Comparison of ENCODE assay signal across 8 mouse cellular contexts in genomic region chr11:57475119-57475518, GRCm38 (mm10). TPM values are rescaled to one million over a fixed set of nuclear protein-coding genes. Genes with fewer than 3 reads are reported as not detected.
DNase-seq lines count a peak whose midpoint lies in the region; ATAC-seq and TF ChIP-seq lines count a peak whose summit lies in the region.

No protein-coding gene starts in this region.

- peak; percentile 11 to 37 for DNase-seq in cerebellum, adult 2 months
- DNase-seq in cerebellum, adult 11-12 months = no peak
- peak; percentile 35 for DNase-seq in liver
- peak; percentile 67 for DNase-seq in adrenal gland, postnatal 10 days
- peak; percentile 37 to 49 for DNase-seq in frontal cortex, postnatal 25 days (ENCODE audit: low spot score in 2 of 2)
- DNase-seq in limb, embryonic 14.5 days (ENCODE audit: low spot score) = peak; percentile 62
- DNase-seq in right cerebral cortex, postnatal 25 days = peak; percentile 30

- H3K9me3 ChIP-seq in liver, embryonic 12.5 days (replicated peaks) = no peaks in the 10 kb centered on the region
- no peaks in the 10 kb centered on the region for H3K9me3 ChIP-seq in limb, embryonic 14.5 days (ENCODE audit: control insufficient read depth, low read length)

- H3K9ac ChIP-seq in liver, embryonic 12.5 days = no peak overlapping the region
- no peak overlapping the region for H3K9ac ChIP-seq in limb, embryonic 14.5 days (ENCODE audit: low read depth, low read length, severe bottlenecking)

- 49% methylated on average over 6 of the region's 6 CpGs for WGBS in cerebellum, adult 2 months
- 45% methylated on average over 6 of the region's 6 CpGs for WGBS in liver, embryonic 12.5 days (ENCODE audit: insufficient replicate concordance)
- 43% methylated on average over 6 of the region's 6 CpGs for WGBS in limb, embryonic 14.5 days

- no peak overlapping the region for H3K27ac ChIP-seq in cerebellum, adult 2 months (ENCODE audit: insufficient read depth, low read length)
- H3K27ac ChIP-seq in liver, embryonic 12.5 days = no peak overlapping the region
- H3K27ac ChIP-seq in limb, embryonic 14.5 days (replicated peaks; ENCODE audit: low read depth, low read length) = no peak overlapping the region

- no peak for TF ChIP-seq POLR2A in cerebellum, adult 2 months (IDR thresholded peaks at IDR 0.05; ENCODE audit: borderline replicate concordance, insufficient read depth, low read length)
- TF ChIP-seq POLR2A in limb, embryonic 14.5 days (IDR thresholded peaks at IDR 0.05; ENCODE audit: borderline replicate concordance, extremely low read depth, insufficient read depth, insufficient read length) = no peak

- ATAC-seq in liver, embryonic 12.5 days = no peak
- no peak for ATAC-seq in limb, embryonic 14.5 days (ENCODE audit: low FRiP score, low read depth)

- no peak overlapping the region for H3K4me2 ChIP-seq in liver, embryonic 12.5 days
- H3K4me2 ChIP-seq in limb, embryonic 14.5 days (replicated peaks; ENCODE audit: low read depth, low read length, severe bottlenecking) = no peak overlapping the region

- H3K27me3 ChIP-seq in cerebellum, adult 2 months (ENCODE audit: control insufficient read depth, insufficient read depth, low read length) = no peaks in the 10 kb centered on the region
- H3K27me3 ChIP-seq in liver, embryonic 12.5 days (replicated peaks) = peaks cover under 1% of the 10 kb centered on the region; the same call in 1 of the 2 replicates
- H3K27me3 ChIP-seq in limb, embryonic 14.5 days (ENCODE audit: control insufficient read depth, insufficient read depth, low read length) = no peaks in the 10 kb centered on the region

- TF ChIP-seq CTCF in cerebellum, adult 2 months (IDR thresholded peaks at IDR 0.05; ENCODE audit: borderline replicate concordance, insufficient read depth, low read depth, low read length) = peak; percentile 56; the same call in 1 of the 2 replicates

- H3K4me1 ChIP-seq in cerebellum, adult 2 months (ENCODE audit: control insufficient read depth, insufficient read depth, low read length) = no peaks in the 10 kb centered on the region
- no peaks in the 10 kb centered on the region for H3K4me1 ChIP-seq in liver, embryonic 12.5 days
- no peaks in the 10 kb centered on the region for H3K4me1 ChIP-seq in limb, embryonic 14.5 days (ENCODE audit: control insufficient read depth, insufficient read depth, low read length)

- peaks cover 9% of the 10 kb centered on the region for H3K36me3 ChIP-seq in liver, embryonic 12.5 days
- no peaks in the 10 kb centered on the region for H3K36me3 ChIP-seq in limb, embryonic 14.5 days (ENCODE audit: control insufficient read depth, insufficient read depth, low read length)

- H3K4me3 ChIP-seq in cerebellum, adult 2 months (replicated peaks; ENCODE audit: insufficient read depth, low read depth, low read length) = no peak overlapping the region
- H3K4me3 ChIP-seq in liver, embryonic 12.5 days = no peak overlapping the region
- no peak overlapping the region for H3K4me3 ChIP-seq in limb, embryonic 14.5 days (replicated peaks; ENCODE audit: low read length)

RNA-seq across cellular contexts. Expression of gene Fam114a2, which starts 43.3 kb away (rescaled TPM):
- 40.8 and 43.9 TPM in 2 replicates for polyA plus RNA-seq in cerebellum, adult 2 months (2012; rRNA removed)
- polyA plus RNA-seq in liver, embryonic 12.5 days (2016; fragmentation: Nextera tagmentation; extraction: Ambion mirVana) = 37.2 and 42.1 TPM in 2 replicates
- 10 to 100 TPM; 45.7 to 47.6 TPM for total RNA-seq in adrenal gland, postnatal 10 days (2021)
- polyA plus RNA-seq in limb, embryonic 14.5 days (2012; rRNA removed) = 57.3 and 61.8 TPM in 2 replicates
- polyA plus RNA-seq in limb, embryonic 14.5 days (2014; fragmentation: Nextera tagmentation; extraction: Ambion mirVana) = 50.7 and 53.2 TPM in 2 replicates

RNA-seq across cellular contexts. Expression of gene Mfap3, which starts 43.3 kb away (rescaled TPM):
- 17.3 and 19.4 TPM in 2 replicates for polyA plus RNA-seq in cerebellum, adult 2 months (2012; rRNA removed)
- polyA plus RNA-seq in liver, embryonic 12.5 days (2016; fragmentation: Nextera tagmentation; extraction: Ambion mirVana) = 14.6 and 15.9 TPM in 2 replicates
- 10 to 100 TPM; 28.1 to 32.0 TPM for total RNA-seq in adrenal gland, postnatal 10 days (2021)
- 26.0 and 30.2 TPM in 2 replicates for polyA plus RNA-seq in limb, embryonic 14.5 days (2012; rRNA removed)
- polyA plus RNA-seq in limb, embryonic 14.5 days (2014; fragmentation: Nextera tagmentation; extraction: Ambion mirVana) = 46.5 and 50.7 TPM in 2 replicates
